Mouse (Mus musculus) bone marrow, adult 2 months (tissue): Measurements from ENCODE around the gene Mboat2.

Source experiments
- CTCF ChIP-seq: fragments of 200-500 bp; IDR thresholded peaks from 2 replicates; pipeline ENCODE4 v1.5.1; 2011; ENCODE audit warnings: low read length, control low read depth; ENCODE audit not compliant: control insufficient read depth, insufficient read depth
- POLR2A ChIP-seq: fragments of 200-500 bp; IDR thresholded peaks from 2 replicates; pipeline ENCODE4 v1.6.1; 2011; ENCODE audit warnings: low read depth, mild to moderate bottlenecking, control low read depth, low read length, borderline replicate concordance; ENCODE audit not compliant: control insufficient read depth

DNA sequence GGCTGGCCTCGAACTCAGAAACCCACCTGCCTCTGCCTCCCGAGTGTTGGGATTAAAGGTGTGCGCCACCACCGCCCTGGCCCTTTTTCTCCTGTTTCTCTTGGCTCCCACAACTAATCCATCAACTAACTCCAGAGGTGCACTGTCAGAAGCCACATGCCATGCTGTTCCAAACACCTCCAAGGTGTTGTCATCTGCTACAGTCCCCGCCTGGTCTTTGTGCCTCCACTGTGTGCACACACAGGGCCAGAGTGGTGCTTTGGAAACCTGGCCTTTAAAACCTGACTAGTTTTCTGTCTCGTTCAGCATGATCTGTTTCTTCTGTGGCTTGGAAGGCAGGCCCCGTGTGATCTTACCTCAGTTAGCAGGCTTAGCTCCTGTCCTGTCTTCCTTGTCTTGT, 113.9 kb downstream of the Mboat2 start:
- no peak for TF ChIP-seq POLR2A
- TF ChIP-seq CTCF = no peak
